Mouse (Mus musculus) myocyte (in vitro differentiated cells): ENCODE data around the gene Olr1. TPM values are rescaled to one million over a fixed set of nuclear protein-coding genes. Genes with fewer than 3 reads are reported as not detected.

Experiments used
- H3K27me3 ChIP-seq: one replicate; pipeline ENCODE4 v1.6.1; 2011; ENCODE audit not compliant: control insufficient read depth, insufficient read depth, insufficient read length
- H3K36me3 ChIP-seq: one replicate; pipeline ENCODE4 v1.6.1; 2011; ENCODE audit not compliant: control insufficient read depth, insufficient read depth
- H3K4me2 ChIP-seq: one replicate; pipeline ENCODE4 v1.6.1; 2011; ENCODE audit warnings: low read depth, control low read depth
- H3K4me3 ChIP-seq: one replicate; pipeline ENCODE4 v1.5.1; 2011; ENCODE audit warnings: mild to moderate bottlenecking, control low read depth, moderate library complexity
- H3K79me2 ChIP-seq: one replicate; pipeline ENCODE4 v1.6.1; 2011; ENCODE audit not compliant: control insufficient read depth, insufficient read depth
- H3ac ChIP-seq: one replicate; pipeline ENCODE4 v1.6.1; 2011; ENCODE audit not compliant: control insufficient read depth, insufficient read length
- CEBPB ChIP-seq: IDR thresholded peaks from 2 replicates; pipeline ENCODE4 v1.6.1; 2011; ENCODE audit warnings: mild to moderate bottlenecking, moderate library complexity; ENCODE audit not compliant: poor library complexity, insufficient read depth, severe bottlenecking
- E2F4 ChIP-seq: IDR thresholded peaks from one replicate; pipeline ENCODE4 v1.6.1; 2011; ENCODE audit warnings: mild to moderate bottlenecking, control low read depth, moderate library complexity; ENCODE audit not compliant: insufficient read depth
- MAX ChIP-seq: IDR thresholded peaks from one replicate; pipeline ENCODE4 v1.6.1; 2011; ENCODE audit warnings: low read depth, mild to moderate bottlenecking, control low read depth
- MYOD1 ChIP-seq, 3 experiments: IDR thresholded peaks; one replicate each; pipeline ENCODE4 v1.6.1; 2011; ENCODE audit warnings: control low read depth in 2 of 3, low read depth in 2 of 3, mild to moderate bottlenecking in 2 of 3, moderate library complexity in 1 of 3; ENCODE audit not compliant: insufficient read length in 2 of 3, control insufficient read depth in 1 of 3
- MYOG ChIP-seq, 3 experiments: IDR thresholded peaks; one replicate each; pipeline ENCODE4 v1.6.1; 2011; ENCODE audit warnings: control low read depth in 2 of 3, low read depth in 2 of 3, mild to moderate bottlenecking in 2 of 3; ENCODE audit not compliant: insufficient read length in 2 of 3, control insufficient read depth in 1 of 3, insufficient read depth in 1 of 3
- POLR2A ChIP-seq: IDR thresholded peaks from one replicate; pipeline ENCODE4 v1.6.1; 2011; ENCODE audit warnings: low read depth, mild to moderate bottlenecking, control low read depth, moderate library complexity; ENCODE audit not compliant: insufficient read length
- POLR2AphosphoS2 ChIP-seq: IDR thresholded peaks from one replicate; pipeline ENCODE4 v1.6.1; 2011; ENCODE audit warnings: low read depth, control low read depth; ENCODE audit not compliant: insufficient read length
- REST ChIP-seq: IDR thresholded peaks from one replicate; pipeline ENCODE4 v1.6.1; 2011; ENCODE audit warnings: mild to moderate bottlenecking, control low read depth, moderate library complexity; ENCODE audit not compliant: insufficient read depth, insufficient read length
- SRF ChIP-seq: IDR thresholded peaks from one replicate; pipeline ENCODE4 v1.6.1; 2011; ENCODE audit warnings: low read depth; ENCODE audit not compliant: control insufficient read depth, insufficient read length
- TCF12 ChIP-seq: IDR thresholded peaks from one replicate; pipeline ENCODE4 v1.6.1; 2011; ENCODE audit warnings: mild to moderate bottlenecking, control low read depth; ENCODE audit not compliant: poor library complexity, insufficient read depth, severe bottlenecking
- TCF3 ChIP-seq: IDR thresholded peaks from one replicate; pipeline ENCODE4 v1.6.1; 2011; ENCODE audit warnings: low read depth, control low read depth; ENCODE audit not compliant: insufficient read length
- USF1 ChIP-seq: IDR thresholded peaks from one replicate; pipeline ENCODE4 v1.6.1; 2011; ENCODE audit warnings: low read depth, mild to moderate bottlenecking, control low read depth, moderate library complexity
- polyA plus RNA-seq: library from polyadenylated mRNA; unstranded; fragments of >200 nt; fragmentation: generic; extraction: Trizol; gene quantifications from one replicate; pipeline ENCODE4 v1.2.1, GENCODE M21; 2012; ENCODE audit warnings: missing spikeins

Gene Olr1
- polyA plus RNA-seq, result 0.11 TPM

DNA sequence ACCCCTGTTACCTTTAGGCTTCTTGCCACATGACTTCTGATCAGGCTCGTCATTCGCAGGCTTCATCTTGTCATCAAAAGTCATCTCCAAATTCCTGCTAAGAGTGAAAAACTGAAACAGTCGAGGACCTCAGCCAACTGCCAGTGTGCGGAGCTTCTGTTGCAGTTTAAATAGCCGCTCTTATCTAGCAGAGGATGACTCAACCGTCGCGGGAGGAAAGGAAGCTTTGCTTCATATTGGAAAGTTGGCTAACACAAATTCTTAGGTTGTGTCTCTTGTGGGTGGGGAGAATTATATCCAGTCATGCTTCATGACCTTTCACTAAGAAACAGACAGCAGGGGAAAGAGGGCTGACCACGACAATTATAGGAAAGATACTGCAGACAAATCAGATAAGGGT, at the start of gene Olr1:
Gene Olr1 (minus strand): TSS at position 142 of the 400 bp plus-strand sequence.
- Histone ChIP-seq H3K36me3 (no peaks in the 10 kb centered on the region), H3K4me3 (no peak within 1 kb of the TSS), H3K79me2 (no peaks in the 10 kb centered on the region), H3ac (no peak within 1 kb of the TSS), H3K27me3 (no peaks in the 10 kb centered on the region), H3K4me2 (peak within 1 kb of the TSS; percentile 62)
- 0 out of 2 replicates have a peak, but pooled peaks have one; percentile 47 for TF ChIP-seq CEBPB
- TF ChIP-seq POLR2A, result no peak
- TF ChIP-seq SRF, result no peak
- peak; percentile 16 for TF ChIP-seq E2F4
- TF ChIP-seq MYOD1 (IDR thresholded peaks at IDR 0.05; ENCODE audit: control insufficient read depth in 1 of 3, insufficient read length in 2 of 3, low read depth in 2 of 3), result no peak
- no peak for TF ChIP-seq POLR2AphosphoS2
- no peak for TF ChIP-seq TCF12
- TF ChIP-seq USF1, result no peak
- TF ChIP-seq MAX, result no peak
- no peak for TF ChIP-seq TCF3
- TF ChIP-seq MYOG (IDR thresholded peaks at IDR 0.05; ENCODE audit: control insufficient read depth in 1 of 3, insufficient read depth in 1 of 3, insufficient read length in 2 of 3, low read depth in 2 of 3), result no peak

DNA sequence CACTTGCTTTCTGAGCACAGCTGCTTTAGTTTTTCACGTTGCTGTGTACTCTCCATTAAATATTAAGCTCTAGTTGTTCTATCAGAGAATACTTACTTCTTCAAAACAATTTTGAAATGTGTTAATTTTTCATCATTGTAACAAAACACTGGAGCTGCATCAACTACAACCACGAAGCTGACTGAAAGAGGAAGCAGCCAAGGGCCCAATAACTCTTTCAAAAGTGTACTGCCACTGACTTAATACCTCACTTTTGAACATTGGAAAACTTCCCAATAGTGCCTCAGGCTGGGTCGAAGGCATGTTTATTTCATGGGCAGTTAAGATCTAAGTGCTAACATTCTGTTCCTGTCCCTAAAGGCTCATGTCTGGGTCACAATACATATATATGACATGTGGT, 41.0 kb upstream of the Olr1 start:
- Histone ChIP-seq H3ac (no peak overlapping the region), H3K4me3 (no peak overlapping the region), H3K4me2 (no peak overlapping the region)

DNA sequence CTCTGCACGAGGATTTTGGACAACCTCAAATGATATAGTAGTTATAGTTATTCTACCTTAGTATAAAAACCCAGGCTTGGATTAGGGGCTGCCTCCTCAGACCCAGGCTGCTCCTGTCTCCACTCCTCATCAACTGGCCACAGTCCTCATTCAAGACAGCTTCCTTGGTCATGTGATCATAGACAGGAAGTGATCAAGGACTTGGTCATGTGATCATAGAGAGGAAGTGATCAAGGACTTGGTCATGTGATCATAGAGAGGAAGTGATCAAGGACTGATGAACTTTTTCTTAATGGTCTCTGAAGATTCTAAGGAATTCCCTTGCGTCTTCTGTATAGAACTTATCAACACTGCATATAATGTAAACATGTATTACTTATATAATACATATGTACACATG, 40.3 kb upstream of the Olr1 start:
- Histone ChIP-seq H3K4me2 (no peak overlapping the region), H3K36me3 (peaks cover 8% of the 10 kb centered on the region), H3K27me3 (no peaks in the 10 kb centered on the region), H3K4me3 (no peak overlapping the region), H3ac (no peak overlapping the region), H3K79me2 (no peaks in the 10 kb centered on the region)
- TF ChIP-seq TCF3 (no peak), SRF (no peak), USF1 (peak; percentile 38), MAX (no peak)

More for the DNA sequence above, 41.0 kb upstream of the Olr1 start:
- no peak for TF ChIP-seq MAX
- no peak for TF ChIP-seq MYOD1 (IDR thresholded peaks at IDR 0.05; ENCODE audit: control insufficient read depth in 1 of 3, insufficient read length in 2 of 3, low read depth in 2 of 3)
- TF ChIP-seq E2F4, result no peak
- H3K79me2 ChIP-seq, result no peaks in the 10 kb centered on the region
- H3K27me3 ChIP-seq, result no peaks in the 10 kb centered on the region
- H3K36me3 ChIP-seq, result peaks cover under 1% of the 10 kb centered on the region

DNA sequence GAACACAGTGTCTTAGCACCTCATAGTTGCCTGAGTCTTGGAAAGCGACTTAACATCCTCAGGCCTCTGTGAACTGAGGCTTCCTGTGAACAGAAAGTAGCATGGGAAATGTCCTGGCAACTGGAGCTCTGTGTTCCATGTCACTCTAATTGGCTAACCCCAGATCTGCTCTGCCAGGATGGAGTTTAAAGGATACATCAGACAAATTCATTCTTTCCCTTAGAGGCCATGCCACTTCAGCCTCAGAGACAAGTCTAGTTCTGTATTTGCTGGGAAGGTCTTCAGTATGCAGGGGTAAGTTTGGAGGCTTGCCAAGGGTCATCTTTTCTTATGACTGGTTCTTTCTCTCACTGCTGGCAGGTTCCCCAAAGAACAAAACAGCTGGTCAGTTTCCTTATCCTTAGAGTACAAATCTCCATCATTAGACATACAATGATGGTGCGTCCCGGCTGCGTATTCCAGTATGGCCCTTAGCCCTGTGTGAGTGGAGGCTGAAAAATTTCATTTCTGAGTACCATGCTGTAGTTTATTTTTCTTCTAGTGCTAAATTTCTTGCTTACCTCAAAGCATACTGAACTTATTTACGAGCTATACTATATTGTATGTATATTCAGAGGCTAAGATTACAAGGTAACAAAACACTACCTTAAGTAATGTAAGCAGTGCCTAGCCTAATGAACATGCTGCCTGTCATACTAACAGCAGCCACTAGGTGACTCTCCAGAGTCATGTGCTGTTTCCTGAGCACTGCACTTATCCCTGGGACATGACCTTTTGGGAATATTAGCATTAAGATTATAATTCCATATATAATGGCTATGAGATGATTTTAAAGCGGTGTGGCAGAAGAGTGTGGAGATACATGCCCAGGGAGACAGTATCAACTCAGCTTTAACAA, 37.0 kb upstream of the Olr1 start:
- H3K36me3 ChIP-seq, result peaks cover 29% of the 10 kb centered on the region
- H3K27me3 ChIP-seq, result no peaks in the 10 kb centered on the region
- H3ac ChIP-seq, result no peak overlapping the region
- no peak overlapping the region for H3K4me3 ChIP-seq
- TF ChIP-seq USF1 (peak; percentile 51), POLR2A (no peak)
- no peaks in the 10 kb centered on the region for H3K79me2 ChIP-seq
- H3K4me2 ChIP-seq, result no peak overlapping the region

DNA sequence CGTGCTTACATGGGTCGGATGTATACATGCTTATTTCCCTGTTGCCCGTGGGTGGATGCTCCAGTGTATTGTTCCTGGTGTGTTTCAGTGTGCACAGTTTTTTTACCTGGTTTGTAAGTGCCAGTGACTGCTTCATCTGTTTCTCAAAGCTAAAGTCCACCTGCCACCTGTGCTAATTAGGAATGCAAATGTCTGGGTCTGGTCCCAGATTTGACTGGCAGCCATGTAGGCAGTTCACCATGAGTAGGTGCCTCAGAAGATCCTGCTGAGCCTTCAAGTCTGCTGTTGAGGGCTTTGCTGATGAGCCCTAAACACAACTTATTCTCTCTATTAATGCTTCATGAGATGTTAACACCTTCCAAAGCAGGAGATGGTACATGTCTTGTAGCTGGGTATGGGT, 35.6 kb upstream of the Olr1 start:
- no peak for TF ChIP-seq TCF12
- TF ChIP-seq USF1, result no peak
- no peak for TF ChIP-seq SRF
- TF ChIP-seq MAX, result no peak
- TF ChIP-seq POLR2A, result no peak
- TF ChIP-seq CEBPB, result no peak
- no peak for TF ChIP-seq REST
- no peak for TF ChIP-seq POLR2AphosphoS2
- no peak for TF ChIP-seq MYOD1 (IDR thresholded peaks at IDR 0.05; ENCODE audit: control insufficient read depth in 1 of 3, insufficient read length in 2 of 3, low read depth in 2 of 3)
- no peak for TF ChIP-seq MYOG (IDR thresholded peaks at IDR 0.05; ENCODE audit: control insufficient read depth in 1 of 3, insufficient read depth in 1 of 3, insufficient read length in 2 of 3, low read depth in 2 of 3)
- no peak for TF ChIP-seq E2F4
- no peak for TF ChIP-seq TCF3
- H3K36me3 ChIP-seq, result peaks cover 36% of the 10 kb centered on the region

DNA sequence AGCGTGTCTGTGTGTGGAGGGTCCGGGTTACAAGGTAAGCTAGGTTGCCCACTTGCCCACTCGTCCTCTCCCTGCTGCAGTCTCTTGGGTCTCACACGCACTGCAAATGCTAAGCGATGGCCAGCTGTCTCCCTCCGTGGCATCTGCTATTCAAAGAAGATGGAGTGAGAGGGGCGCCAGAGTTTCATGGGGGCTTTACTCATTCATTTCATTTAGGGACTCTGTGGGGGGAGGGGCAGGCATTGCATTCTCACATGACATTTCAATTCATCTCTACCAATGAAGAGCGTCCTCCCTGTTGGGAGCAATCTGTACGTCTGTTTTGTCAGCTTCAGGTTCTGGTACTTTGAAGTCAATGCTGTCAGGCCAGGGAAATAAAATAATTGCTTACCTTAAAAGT, 35.0 kb upstream of the Olr1 start:
- H3K36me3 ChIP-seq, result peaks cover 40% of the 10 kb centered on the region
- peaks cover 3% of the 10 kb centered on the region for H3K79me2 ChIP-seq
- H3ac ChIP-seq, result no peak overlapping the region
- H3K4me3 ChIP-seq, result no peak overlapping the region
- no peak for TF ChIP-seq REST
- no peak for TF ChIP-seq E2F4
- no peak for TF ChIP-seq CEBPB
- TF ChIP-seq TCF3, result no peak
- no peak for TF ChIP-seq POLR2AphosphoS2
- no peak for TF ChIP-seq USF1
- no peak for TF ChIP-seq TCF12
- TF ChIP-seq MYOD1 (IDR thresholded peaks at IDR 0.05; ENCODE audit: control insufficient read depth in 1 of 3, insufficient read length in 2 of 3, low read depth in 2 of 3), result no peak
- no peak for TF ChIP-seq MAX
- TF ChIP-seq SRF, result no peak
- TF ChIP-seq MYOG (IDR thresholded peaks at IDR 0.05; ENCODE audit: control insufficient read depth in 1 of 3, insufficient read depth in 1 of 3, insufficient read length in 2 of 3, low read depth in 2 of 3), result no peak
- TF ChIP-seq POLR2A, result no peak
- H3K4me2 ChIP-seq, result no peak overlapping the region
- no peaks in the 10 kb centered on the region for H3K27me3 ChIP-seq

More for the DNA sequence above, 35.6 kb upstream of the Olr1 start:
- Histone ChIP-seq H3K4me3 (no peak overlapping the region), H3K27me3 (no peaks in the 10 kb centered on the region), H3K79me2 (no peaks in the 10 kb centered on the region), H3K4me2 (no peak overlapping the region), H3ac (no peak overlapping the region)
